Mouse (Mus musculus) kidney, postnatal 4 days (tissue): ENCODE data around the gene Gatd1.
A peak's percentile ranks its signal among the peaks of the same experiment; 100 is the strongest.

Source experiments
- DNase-seq, 2 experiments: peaks; one replicate each; pipeline ENCODE4 v3.0.0; 2021; ENCODE audit warnings: mixed read lengths in 2 of 2

The Gatd1 gene

GRCm38 (mm10) chr7:141388487-141389109 lies 25.3 kb downstream of the Gatd1 start:
- no peak for DNase-seq

GRCm38 (mm10) chr7:141387807-141388486 lies 26.0 kb downstream of the Gatd1 start:
- no peak for DNase-seq

- no peak for DNase-seq
Observed at GRCm38 (mm10) chr7:141381068-141381835, 32.7 kb downstream of the Gatd1 start.

DNA sequence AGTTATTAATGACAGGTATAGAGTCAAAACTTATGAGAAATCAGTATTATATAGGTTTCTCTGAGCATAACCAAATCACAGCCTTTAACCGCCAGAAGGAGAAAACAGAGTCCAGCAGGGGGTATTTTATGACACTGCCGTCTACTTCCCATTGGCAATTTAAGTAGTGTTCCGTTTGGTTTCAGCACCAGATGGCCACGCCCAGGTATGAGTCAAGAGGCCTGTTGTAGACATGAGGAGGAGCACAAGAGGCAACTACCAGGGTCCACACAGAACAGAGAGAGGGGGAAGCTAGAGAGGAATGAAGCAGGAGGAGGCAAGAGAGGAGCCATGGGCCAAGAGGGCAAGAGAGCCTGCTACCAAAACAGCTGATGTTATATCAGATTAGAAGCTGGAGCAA lies 34.4 kb downstream of the Gatd1 start:
- no peak for DNase-seq

DNA sequence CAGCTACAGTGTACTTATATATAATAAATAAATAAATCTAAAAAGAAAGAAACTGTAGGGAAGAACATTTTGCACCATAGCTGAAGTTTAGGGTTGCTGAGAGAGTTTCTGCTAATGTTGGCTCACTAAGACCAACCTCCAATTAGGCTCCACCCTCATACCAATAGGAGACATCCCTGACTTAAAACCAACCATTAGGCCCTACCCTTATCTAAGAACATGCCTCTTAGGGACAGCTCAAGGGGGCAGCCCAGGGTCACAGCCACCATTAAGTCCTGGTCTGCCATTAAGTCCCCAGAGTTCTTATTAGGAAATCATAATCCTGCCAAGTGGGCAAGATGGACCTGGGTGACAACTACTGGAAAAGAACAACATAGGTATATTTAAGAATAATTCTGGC lies 39.5 kb downstream of the Gatd1 start:
- DNase-seq = no peak

GRCm38 (mm10) chr7:141373611-141374010 lies 40.3 kb downstream of the Gatd1 start:
- no peak for DNase-seq

DNA sequence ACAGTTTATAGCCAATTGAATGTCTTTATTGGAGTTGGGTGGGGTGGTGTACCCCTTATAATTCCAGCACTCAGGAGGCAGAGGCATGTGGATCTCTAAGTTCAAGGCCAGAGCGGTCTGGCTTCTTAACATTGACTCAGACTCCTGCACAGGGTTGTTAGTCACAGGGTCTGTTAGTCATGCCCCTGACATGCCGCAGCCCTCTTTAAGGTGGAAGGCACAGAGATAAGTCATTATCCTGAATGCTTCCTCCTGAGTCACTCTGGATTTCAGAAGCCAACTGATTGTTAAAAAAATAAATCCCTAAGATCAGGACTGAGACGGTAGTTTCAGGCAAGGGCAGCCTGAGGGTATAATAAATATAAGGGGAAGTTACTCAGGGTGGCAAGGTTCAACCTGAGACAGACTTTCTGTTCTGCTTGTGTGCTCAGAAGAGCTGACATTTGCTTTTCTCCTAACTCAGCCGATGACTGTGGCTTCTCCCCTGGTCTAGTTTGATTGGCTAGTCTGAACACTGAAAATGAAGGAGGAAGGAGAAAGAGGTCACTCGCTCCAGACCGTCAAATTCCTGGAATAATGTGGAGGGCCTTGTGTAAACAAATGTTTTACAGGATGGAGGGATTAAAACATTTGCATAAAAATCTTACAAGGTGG lies 41.9 kb downstream of the Gatd1 start:
- DNase-seq = no peak

- no peak for DNase-seq
Observed at GRCm38 (mm10) chr7:141369918-141370317, 44.0 kb downstream of the Gatd1 start.

GRCm38 (mm10) chr7:141367358-141367757 lies 46.6 kb downstream of the Gatd1 start:
- DNase-seq = no peak

GRCm38 (mm10) chr7:141365049-141365445 lies 48.9 kb downstream of the Gatd1 start:
- no peak for DNase-seq

- no peak for DNase-seq
Observed at GRCm38 (mm10) chr7:141364349-141365048, 49.4 kb downstream of the Gatd1 start.

DNA sequence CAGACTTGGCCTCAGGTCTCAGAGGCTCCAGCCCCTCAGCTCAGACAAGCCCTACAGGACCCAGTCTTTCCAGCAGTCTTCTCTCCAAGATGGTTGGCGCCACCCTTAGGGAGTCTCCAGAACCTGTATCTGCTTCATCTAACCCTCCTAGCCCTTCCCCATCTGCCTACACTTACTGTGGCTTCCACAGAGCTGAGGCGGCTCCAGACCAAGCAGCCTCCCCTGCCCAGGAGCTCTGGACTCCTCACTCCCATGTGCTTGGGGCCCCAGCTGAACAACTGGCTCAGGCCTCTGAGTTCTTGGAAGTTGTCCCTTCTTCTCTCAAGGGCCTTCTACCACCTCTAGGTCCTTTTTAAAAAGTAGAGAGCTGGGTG lies 50.2 kb downstream of the Gatd1 start:
- no peak for DNase-seq

GRCm38 (mm10) chr7:141363106-141363751 lies 50.7 kb downstream of the Gatd1 start:
- peak; percentile 75 to 82 for DNase-seq

DNA sequence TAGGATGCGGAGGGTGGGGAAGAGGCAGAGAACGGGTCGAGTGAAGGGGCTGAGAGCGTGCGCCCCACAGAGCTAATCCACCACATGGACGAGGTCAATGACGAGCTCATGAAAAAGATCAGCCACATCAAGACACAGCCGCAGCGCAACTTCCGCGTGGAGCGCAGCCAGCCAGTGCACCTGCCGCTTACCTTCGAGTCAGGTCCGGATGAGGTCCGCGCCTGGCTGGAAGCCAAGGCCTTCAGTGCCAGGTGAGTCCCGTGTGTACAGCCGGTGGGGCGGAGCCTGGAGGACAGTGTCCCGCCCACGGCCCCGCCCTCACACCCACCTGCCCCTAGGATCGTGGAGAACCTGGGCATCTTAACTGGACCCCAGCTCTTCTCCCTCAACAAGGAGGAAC lies 52.4 kb downstream of the Gatd1 start:
- peak; percentile 69 to 80 for DNase-seq
